Mouse (Mus musculus): ENCODE data around the gene Mrpl28. TPM values are rescaled to one million over a fixed set of nuclear protein-coding genes. Genes with fewer than 3 reads are reported as not detected.

The Mrpl28 gene
- polyA plus RNA-seq, 1 experiment from 2014 or later: 218 TPM

GRCm38 (mm10) chr17:26119766-26120710 is 3.3 kb upstream of the Mrpl28 start:
- H3K4me2 ChIP-seq: no peak overlapping the region
- H3K4me1 ChIP-seq: peaks cover 16% of the 10 kb centered on the region
- H3K4me3 ChIP-seq (replicated peaks): no peak overlapping the region
- ATAC-seq (ENCODE audit: low FRiP score): no peak
- H3K36me3 ChIP-seq (replicated peaks): peaks cover under 1% of the 10 kb centered on the region
- peaks cover 46% of the 10 kb centered on the region for H3K27me3 ChIP-seq
- H3K9me3 ChIP-seq: no peaks in the 10 kb centered on the region
- no peak overlapping the region for H3K9ac ChIP-seq
- 52% methylated on average over 33 of the region's 33 CpGs for WGBS
- H3K27ac ChIP-seq: no peak overlapping the region

- peak; percentile 24; the same call in 1 of the 2 replicates for ATAC-seq (ENCODE audit: low FRiP score)
- Histone ChIP-seq H3K27ac (no peak overlapping the region), H3K4me3 (replicated peaks) (no peak overlapping the region; the same call in 1 of the 2 replicates), H3K4me1 (peaks cover 16% of the 10 kb centered on the region), H3K27me3 (peaks cover 21% of the 10 kb centered on the region), H3K4me2 (no peak overlapping the region), H3K36me3 (replicated peaks) (peaks cover 25% of the 10 kb centered on the region), H3K9me3 (no peaks in the 10 kb centered on the region), H3K9ac (peak overlapping the region; percentile 17; the same call in 1 of the 2 replicates)
- WGBS: 60% methylated on average over 5 of the region's 5 CpGs
Observed at GRCm38 (mm10) chr17:26122431-26123140, 714 bp upstream of the Mrpl28 start.

- peak overlapping the region; percentile 86 for H3K4me3 ChIP-seq (replicated peaks)
- H3K4me1 ChIP-seq: peaks cover 16% of the 10 kb centered on the region
- no peak overlapping the region for H3K27ac ChIP-seq
- WGBS: 88% methylated on average over 7 of the region's 7 CpGs
- no peak for ATAC-seq (ENCODE audit: low FRiP score)
- 0 out of 2 replicates have a peak, but pooled peaks cover 3% of the 10 kb centered on the region for H3K27me3 ChIP-seq
- H3K4me2 ChIP-seq: peak overlapping the region; percentile 78
- peaks cover 45% of the 10 kb centered on the region for H3K36me3 ChIP-seq (replicated peaks)
- peak overlapping the region; percentile 85 for H3K9ac ChIP-seq
- no peaks in the 10 kb centered on the region for H3K9me3 ChIP-seq
Observed at GRCm38 (mm10) chr17:26124560-26124959, 1.3 kb downstream of the Mrpl28 start.

- H3K4me2 ChIP-seq: no peak overlapping the region
- H3K36me3 ChIP-seq (replicated peaks): peaks cover 52% of the 10 kb centered on the region
- H3K4me1 ChIP-seq: peaks cover 16% of the 10 kb centered on the region
- H3K9ac ChIP-seq: no peak overlapping the region
- no peak for ATAC-seq (ENCODE audit: low FRiP score)
- H3K27me3 ChIP-seq: no peaks in the 10 kb centered on the region
- 92% methylated on average over 10 of the region's 10 CpGs for WGBS
- no peaks in the 10 kb centered on the region for H3K9me3 ChIP-seq
- H3K4me3 ChIP-seq (replicated peaks): no peak overlapping the region
- H3K27ac ChIP-seq: no peak overlapping the region
Observed at GRCm38 (mm10) chr17:26125226-26125625, 1.9 kb downstream of the Mrpl28 start.

- Histone ChIP-seq H3K4me3 (replicated peaks) (peak overlapping the region; percentile 15), H3K27me3 (no peaks in the 10 kb centered on the region)
- peak; percentile 49; the same call in 1 of the 2 replicates for ATAC-seq (ENCODE audit: low FRiP score)
Observed at GRCm38 (mm10) chr17:26131062-26131732, 7.9 kb downstream of the Mrpl28 start.

GRCm38 (mm10) chr17:26131856-26132853 is 8.9 kb downstream of the Mrpl28 start:
- H3K9ac ChIP-seq: no peak overlapping the region; the same call in 1 of the 2 replicates
- no peaks in the 10 kb centered on the region for H3K27me3 ChIP-seq
- H3K9me3 ChIP-seq: no peaks in the 10 kb centered on the region
- H3K4me1 ChIP-seq: peaks cover 26% of the 10 kb centered on the region
- ATAC-seq (ENCODE audit: low FRiP score): peak; percentile 30; the same call in 1 of the 2 replicates
- peak overlapping the region; percentile 15; the same call in 1 of the 2 replicates for H3K4me3 ChIP-seq (replicated peaks)
- 74% methylated on average over 18 of the region's 18 CpGs for WGBS
- H3K27ac ChIP-seq: peak overlapping the region; percentile 37
- H3K36me3 ChIP-seq (replicated peaks): peaks cover 58% of the 10 kb centered on the region
- peak overlapping the region; percentile 19 for H3K4me2 ChIP-seq

More at GRCm38 (mm10) chr17:26131062-26131732, 7.9 kb downstream of the Mrpl28 start:
- peaks cover 26% of the 10 kb centered on the region for H3K4me1 ChIP-seq
- H3K4me2 ChIP-seq: peak overlapping the region; percentile 19; the same call in 1 of the 2 replicates
- H3K9ac ChIP-seq: peak overlapping the region; percentile 33; the same call in 1 of the 2 replicates
- no peaks in the 10 kb centered on the region for H3K9me3 ChIP-seq
- H3K36me3 ChIP-seq (replicated peaks): peaks cover 68% of the 10 kb centered on the region
- H3K27ac ChIP-seq: peak overlapping the region; percentile 56
- 72% methylated on average over 18 of the region's 18 CpGs for WGBS

- no peak overlapping the region for H3K4me3 ChIP-seq (replicated peaks)
- no peaks in the 10 kb centered on the region for H3K9me3 ChIP-seq
- H3K36me3 ChIP-seq (replicated peaks): peaks cover 10% of the 10 kb centered on the region
- 94% methylated on average over 11 of the region's 11 CpGs for WGBS
- no peak overlapping the region for H3K27ac ChIP-seq
- no peak for ATAC-seq (ENCODE audit: low FRiP score)
- H3K27me3 ChIP-seq: no peaks in the 10 kb centered on the region
- H3K4me2 ChIP-seq: no peak overlapping the region
- no peak overlapping the region for H3K9ac ChIP-seq
- H3K4me1 ChIP-seq: peaks cover 38% of the 10 kb centered on the region
Observed at GRCm38 (mm10) chr17:26137106-26137750, 13.9 kb downstream of the Mrpl28 start.

- H3K36me3 ChIP-seq (replicated peaks): peaks cover 11% of the 10 kb centered on the region
- 68% methylated on average over 2 of the region's 2 CpGs for WGBS
- H3K27me3 ChIP-seq: no peaks in the 10 kb centered on the region
- peak overlapping the region; percentile 91 for H3K4me2 ChIP-seq
- H3K9me3 ChIP-seq: no peaks in the 10 kb centered on the region
- peak overlapping the region; percentile 94 for H3K27ac ChIP-seq
- peaks cover 34% of the 10 kb centered on the region for H3K4me1 ChIP-seq
- H3K9ac ChIP-seq: peak overlapping the region; percentile 93
- H3K4me3 ChIP-seq (replicated peaks): peak overlapping the region; percentile 94
- ATAC-seq (ENCODE audit: low FRiP score): peak; percentile 4; the same call in 1 of the 2 replicates
Observed at GRCm38 (mm10) chr17:26137751-26138130, 14.4 kb downstream of the Mrpl28 start.

GRCm38 (mm10) chr17:26138239-26138836 is 15.0 kb downstream of the Mrpl28 start, which contains the start of gene Axin1:
Gene Axin1 (plus strand): TSS chr17:26138688.
- Histone ChIP-seq H3K4me2 (peak within 1 kb of the TSS; percentile 91), H3K4me3 (replicated peaks) (peak within 1 kb of the TSS; percentile 94), H3K27ac (peak within 1 kb of the TSS; percentile 94), H3K36me3 (replicated peaks) (peaks cover 14% of the 10 kb centered on the region), H3K4me1 (peaks cover 30% of the 10 kb centered on the region), H3K9ac (peak within 1 kb of the TSS; percentile 93), H3K27me3 (no peaks in the 10 kb centered on the region), H3K9me3 (no peaks in the 10 kb centered on the region)
- ATAC-seq (ENCODE audit: low FRiP score): peak; percentile 96
- under 1% methylated on average over 40 of the region's 42 CpGs for WGBS

GRCm38 (mm10) chr17:26138901-26139381 is 15.6 kb downstream of the Mrpl28 start:
- H3K9ac ChIP-seq: peak overlapping the region; percentile 93
- H3K36me3 ChIP-seq (replicated peaks): peaks cover 20% of the 10 kb centered on the region
- peak overlapping the region; percentile 94 for H3K27ac ChIP-seq
- WGBS: 2% methylated on average over 46 of the region's 58 CpGs
- peaks cover 30% of the 10 kb centered on the region for H3K4me1 ChIP-seq
- no peaks in the 10 kb centered on the region for H3K9me3 ChIP-seq
- peak; percentile 63 for ATAC-seq (ENCODE audit: low FRiP score)
- peak overlapping the region; percentile 91 for H3K4me2 ChIP-seq
- peak overlapping the region; percentile 94 for H3K4me3 ChIP-seq (replicated peaks)
- H3K27me3 ChIP-seq: no peaks in the 10 kb centered on the region
